Mouse (Mus musculus): ENCODE results near the gene Anln. TPM values are rescaled to one million over a fixed set of nuclear protein-coding genes. Genes with fewer than 3 reads are reported as not detected.
"Not testable (repeated sequence)": the region's sequence is repeated elsewhere in the genome, so short reads cannot be mapped to it uniquely, and the experiment has no call there.

Anln gene
- total and polyA plus RNA-seq, 2 experiments from 2014 or later = 2.4 to 6.6 TPM

DNA sequence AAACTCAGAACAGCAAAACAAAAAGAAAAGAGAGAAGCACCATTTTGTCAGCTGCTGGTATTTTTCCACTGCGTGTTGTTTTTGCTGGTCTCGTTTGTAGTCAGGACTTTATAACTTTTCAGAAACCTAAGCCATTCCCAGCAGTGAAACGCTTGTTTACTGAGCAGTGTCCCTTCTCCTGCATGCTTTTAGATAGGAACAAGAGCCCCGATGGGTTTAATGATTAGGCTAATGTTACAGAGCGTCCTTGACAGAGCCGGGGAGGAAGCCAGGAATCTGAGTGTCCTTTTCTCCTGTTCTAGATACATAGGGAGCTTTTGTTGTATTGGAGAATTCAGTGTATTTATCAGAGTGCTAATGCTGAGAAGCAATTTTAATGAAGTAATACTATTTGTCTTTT lies 28.6 kb upstream of the Anln start:
- WGBS = 39% methylated on average over 6 of the region's 6 CpGs
- DNase-seq = no peak
- no peak for ATAC-seq
- Histone ChIP-seq H3K27me3 (ENCODE audit: insufficient read depth, low read length) (no peaks in the 10 kb centered on the region), H3K36me3 (ENCODE audit: insufficient read depth) (no peaks in the 10 kb centered on the region), H3K27ac (ENCODE audit: low read depth, low read length) (no peak overlapping the region), H3K9ac (no peak overlapping the region), H3K9me3 (ENCODE audit: low read length) (no peaks in the 10 kb centered on the region), H3K4me3 (ENCODE audit: low read depth, low read length) (no peak overlapping the region), H3K4me2 (ENCODE audit: low read depth) (no peak overlapping the region), H3K4me1 (ENCODE audit: insufficient read depth) (no peaks in the 10 kb centered on the region)
- TF ChIP-seq CTCF (IDR thresholded peaks at IDR 0.05; ENCODE audit: low read depth) = no peak

DNA sequence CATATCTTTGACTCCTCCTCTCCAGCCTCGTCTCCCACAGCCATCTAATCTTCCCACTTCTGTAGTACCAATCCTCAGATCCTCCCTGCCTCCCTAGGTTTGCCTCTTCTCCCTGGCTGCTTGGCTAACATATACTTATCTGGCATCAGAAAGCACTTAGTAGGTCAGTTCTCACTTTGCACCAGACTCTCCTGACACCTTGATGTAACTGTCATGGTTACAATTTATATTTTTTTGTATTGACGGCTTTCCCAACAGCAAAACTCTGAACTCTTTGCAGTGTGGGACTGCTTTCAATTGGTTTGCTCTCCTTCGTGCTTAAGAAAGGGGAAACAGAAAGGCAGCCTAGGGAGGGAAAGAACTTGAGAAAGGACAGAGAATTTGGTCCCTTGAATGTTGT lies 27.2 kb upstream of the Anln start:
- no peak overlapping the region for H3K9ac ChIP-seq
- ATAC-seq = no peak
- no peak overlapping the region for H3K27ac ChIP-seq (ENCODE audit: low read depth, low read length)
- no peaks in the 10 kb centered on the region for H3K4me1 ChIP-seq (ENCODE audit: insufficient read depth)
- no peaks in the 10 kb centered on the region for H3K27me3 ChIP-seq (ENCODE audit: insufficient read depth, low read length)
- no peaks in the 10 kb centered on the region for H3K9me3 ChIP-seq (ENCODE audit: low read length)
- H3K4me3 ChIP-seq (ENCODE audit: low read depth, low read length) = no peak overlapping the region
- no peak overlapping the region for H3K4me2 ChIP-seq (ENCODE audit: low read depth)
- no peak for DNase-seq
- no peaks in the 10 kb centered on the region for H3K36me3 ChIP-seq (ENCODE audit: insufficient read depth)
- 81% methylated on average over 3 of the region's 3 CpGs for WGBS
- TF ChIP-seq CTCF (IDR thresholded peaks at IDR 0.05; ENCODE audit: low read depth) = no peak

DNA sequence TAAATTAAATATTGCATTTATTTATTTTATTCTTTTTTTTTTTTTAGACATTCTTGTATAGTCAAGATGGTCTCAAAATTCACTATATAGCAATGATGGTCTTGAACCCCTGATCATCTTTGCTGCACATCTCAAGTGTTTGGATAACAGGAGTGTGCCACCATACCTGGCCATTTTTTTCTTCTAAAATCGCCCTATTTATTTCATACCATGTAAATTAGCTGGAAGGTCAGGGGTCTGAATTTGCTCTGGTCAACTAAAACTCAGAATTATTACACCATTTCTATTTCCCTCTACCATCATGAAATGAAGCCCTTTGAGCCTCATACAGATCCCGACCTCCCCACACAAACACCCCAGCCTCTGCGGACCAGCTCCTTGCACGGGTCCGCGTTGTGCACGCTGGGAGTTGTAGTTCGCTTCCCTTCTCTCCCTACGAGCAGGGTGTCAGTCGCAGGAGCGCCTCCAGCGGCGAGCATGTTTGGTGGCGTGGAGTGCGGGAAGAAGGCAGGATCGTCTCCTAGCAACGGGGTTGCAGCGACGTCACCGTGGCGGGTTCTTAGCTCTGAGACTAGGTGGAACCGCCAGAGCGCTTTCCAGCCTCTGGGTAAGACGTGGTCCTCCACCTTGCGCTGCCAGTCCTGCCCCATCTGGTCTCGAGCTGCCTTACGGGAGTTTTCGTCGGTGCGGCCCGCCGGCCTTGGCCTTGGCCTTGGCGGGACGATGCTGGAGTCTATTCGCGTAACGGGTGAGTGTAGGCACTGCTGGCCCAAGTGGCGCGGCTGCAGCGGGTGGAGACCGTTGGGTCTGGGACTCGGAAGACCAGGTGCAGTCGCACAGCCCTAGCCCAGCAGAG lies 22.2 kb upstream of the Anln start, which contains the start of gene 9530077C05Rik:
9530077C05Rik (plus strand) TSS at position 512 of the 856 bp plus-strand sequence.
- DNase-seq (peak; percentile 98), ATAC-seq (peak; percentile 100)
- Histone ChIP-seq H3K27me3 (ENCODE audit: insufficient read depth, low read length) (no peaks in the 10 kb centered on the region), H3K36me3 (ENCODE audit: insufficient read depth) (no peaks in the 10 kb centered on the region), H3K4me1 (ENCODE audit: insufficient read depth) (no peaks in the 10 kb centered on the region), H3K9ac (peak within 1 kb of the TSS; percentile 80), H3K4me3 (ENCODE audit: low read depth, low read length) (peak within 1 kb of the TSS; percentile 56), H3K4me2 (ENCODE audit: low read depth) (peak within 1 kb of the TSS; percentile 66), H3K27ac (ENCODE audit: low read depth, low read length) (peak within 1 kb of the TSS; percentile 57), H3K9me3 (ENCODE audit: low read length) (no peaks in the 10 kb centered on the region)
- peak; percentile 99 for TF ChIP-seq CTCF (IDR thresholded peaks at IDR 0.05; ENCODE audit: low read depth)
- under 1% methylated on average over 43 of the region's 43 CpGs for WGBS

DNA sequence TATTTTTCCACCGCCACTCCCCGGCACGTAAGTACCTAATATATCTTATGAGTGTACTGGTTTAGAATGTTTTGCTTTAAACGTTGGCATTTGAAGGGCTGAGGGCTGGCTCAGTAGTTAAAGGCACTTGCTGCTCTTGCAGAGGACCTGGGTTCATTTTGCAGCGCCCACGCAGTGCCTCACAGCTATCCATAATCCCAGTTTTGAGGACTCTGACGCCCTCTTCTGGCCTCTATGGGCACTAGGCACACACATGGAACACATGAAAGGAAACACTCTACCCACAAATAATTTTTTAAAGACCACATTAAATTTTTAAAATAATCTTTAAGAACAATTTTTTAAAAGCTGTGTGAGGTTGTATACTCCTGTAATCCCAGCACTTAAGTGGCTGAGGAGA lies 20.5 kb upstream of the Anln start:
- no peak overlapping the region for H3K27ac ChIP-seq (ENCODE audit: low read depth, low read length)
- ATAC-seq (no peak), DNase-seq (no peak)
- no peaks in the 10 kb centered on the region for H3K36me3 ChIP-seq (ENCODE audit: insufficient read depth)
- no peak overlapping the region for H3K4me2 ChIP-seq (ENCODE audit: low read depth)
- H3K4me1 ChIP-seq (ENCODE audit: insufficient read depth) = no peaks in the 10 kb centered on the region
- no peaks in the 10 kb centered on the region for H3K27me3 ChIP-seq (ENCODE audit: insufficient read depth, low read length)
- whole genome bisulfite sequencing = 77% methylated on average over 7 of the region's 7 CpGs
- H3K9me3 ChIP-seq (ENCODE audit: low read length) = no peaks in the 10 kb centered on the region
- H3K9ac ChIP-seq = no peak overlapping the region
- no peak overlapping the region for H3K4me3 ChIP-seq (ENCODE audit: low read depth, low read length)
- no peak for TF ChIP-seq CTCF (IDR thresholded peaks at IDR 0.05; ENCODE audit: low read depth)

DNA sequence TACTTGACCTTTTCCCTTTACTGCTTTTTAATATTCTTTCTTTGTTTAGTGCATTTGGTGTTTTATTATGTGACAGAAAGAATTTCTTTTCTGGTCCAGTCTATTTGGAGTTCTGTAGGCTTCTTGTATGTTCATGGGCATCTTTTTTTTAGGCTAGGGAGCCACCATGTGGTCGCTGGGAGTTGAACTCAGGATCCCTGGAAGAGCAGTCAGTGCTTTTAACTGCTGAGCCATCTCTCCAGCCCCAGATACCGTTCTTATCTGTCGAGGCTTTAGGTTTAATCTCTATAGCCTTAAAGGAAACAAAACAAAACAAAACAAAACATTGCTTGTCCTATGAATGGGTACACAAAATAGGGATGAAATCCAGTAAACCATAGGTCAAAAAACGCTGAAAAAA lies 19.4 kb upstream of the Anln start:
- not testable (repeated sequence) for H3K4me3 ChIP-seq (ENCODE audit: low read depth, low read length); H3K27me3 ChIP-seq (ENCODE audit: insufficient read depth, low read length); H3K36me3 ChIP-seq (ENCODE audit: insufficient read depth); H3K4me1 ChIP-seq (ENCODE audit: insufficient read depth); H3K9me3 ChIP-seq (ENCODE audit: low read length); H3K27ac ChIP-seq (ENCODE audit: low read depth, low read length); DNase-seq; ATAC-seq; H3K9ac ChIP-seq; H3K4me2 ChIP-seq (ENCODE audit: low read depth)
- peak; percentile 45 for TF ChIP-seq CTCF (IDR thresholded peaks at IDR 0.05; ENCODE audit: low read depth)
- WGBS = 32% methylated on average over 4 of the region's 4 CpGs

DNA sequence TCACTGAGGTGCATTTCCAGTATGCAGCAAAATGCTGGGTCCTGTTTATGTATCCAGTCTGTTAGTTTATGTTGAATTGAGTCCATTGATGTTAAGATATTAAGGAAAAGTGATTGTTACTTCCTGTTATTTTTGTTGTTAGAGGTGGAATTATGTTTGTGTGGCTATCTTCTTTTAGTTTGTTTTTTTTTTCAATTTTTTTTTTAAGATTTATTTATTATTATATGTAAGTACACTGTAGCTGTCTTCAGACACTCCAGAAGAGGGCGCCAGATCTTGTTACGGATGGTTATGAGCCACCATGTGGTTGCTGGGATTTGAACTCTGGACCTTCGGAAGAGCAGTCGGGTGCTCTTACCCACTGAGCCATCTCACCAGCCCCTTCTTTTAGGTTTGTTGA lies 18.6 kb upstream of the Anln start:
- 95% methylated on average over 2 of the region's 4 CpGs for WGBS

DNA sequence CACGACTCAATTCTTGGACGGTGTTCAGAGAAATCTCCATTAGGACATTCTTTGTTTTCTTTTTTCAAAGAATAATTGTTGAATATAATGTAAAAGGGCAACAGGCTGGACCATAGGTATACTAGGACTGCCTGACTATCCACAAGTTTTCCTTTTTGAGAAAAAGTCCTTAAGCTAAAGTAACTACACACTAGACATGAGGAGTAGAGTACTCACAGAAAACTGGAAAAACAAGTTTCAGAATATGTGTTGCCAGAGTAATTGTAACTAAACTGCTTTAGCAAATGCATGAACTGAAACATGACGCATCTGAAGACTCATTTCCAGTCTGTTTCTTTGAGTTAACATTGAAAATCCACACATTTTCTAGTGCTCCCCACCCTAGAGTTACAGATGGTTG lies 16.4 kb upstream of the Anln start:
- no peak overlapping the region for H3K27ac ChIP-seq (ENCODE audit: low read depth, low read length)
- no peaks in the 10 kb centered on the region for H3K4me1 ChIP-seq (ENCODE audit: insufficient read depth)
- H3K36me3 ChIP-seq (ENCODE audit: insufficient read depth) = no peaks in the 10 kb centered on the region
- DNase-seq (no peak), ATAC-seq (no peak)
- TF ChIP-seq CTCF (IDR thresholded peaks at IDR 0.05; ENCODE audit: low read depth) = no peak
- no peak overlapping the region for H3K4me3 ChIP-seq (ENCODE audit: low read depth, low read length)
- no peak overlapping the region for H3K4me2 ChIP-seq (ENCODE audit: low read depth)
- H3K9ac ChIP-seq = no peak overlapping the region
- H3K27me3 ChIP-seq (ENCODE audit: insufficient read depth, low read length) = no peaks in the 10 kb centered on the region
- no peaks in the 10 kb centered on the region for H3K9me3 ChIP-seq (ENCODE audit: low read length)
- 61% methylated on average over 3 of the region's 3 CpGs for WGBS

More for the DNA sequence above, 18.6 kb upstream of the Anln start:
- not testable (repeated sequence) for H3K9ac ChIP-seq; ATAC-seq; H3K4me2 ChIP-seq (ENCODE audit: low read depth); H3K4me3 ChIP-seq (ENCODE audit: low read depth, low read length); H3K27ac ChIP-seq (ENCODE audit: low read depth, low read length); H3K27me3 ChIP-seq (ENCODE audit: insufficient read depth, low read length); H3K36me3 ChIP-seq (ENCODE audit: insufficient read depth); DNase-seq; H3K4me1 ChIP-seq (ENCODE audit: insufficient read depth); H3K9me3 ChIP-seq (ENCODE audit: low read length)

DNA sequence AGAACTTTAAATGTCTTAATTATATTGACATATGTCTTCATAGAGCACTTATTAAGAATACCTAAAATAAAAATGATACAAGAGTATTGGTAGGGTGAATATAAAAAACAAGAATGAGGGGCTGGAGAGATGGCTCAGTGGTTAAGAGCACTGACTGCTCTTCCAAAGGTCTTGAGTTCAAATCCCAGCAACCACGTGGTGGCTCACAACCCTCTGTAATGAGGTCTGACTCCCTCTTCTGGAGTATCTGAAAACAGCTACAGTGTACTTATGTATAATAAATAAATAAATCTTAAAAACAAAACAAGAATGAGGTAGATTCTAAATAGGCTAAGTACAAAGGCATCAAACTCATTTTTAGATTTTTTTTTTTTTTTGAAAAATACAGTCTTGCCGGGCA lies 14.5 kb upstream of the Anln start:
- ATAC-seq, H3K9ac ChIP-seq: not testable (repeated sequence)

More for the DNA sequence above, 14.5 kb upstream of the Anln start:
- not testable (repeated sequence) for DNase-seq; H3K36me3 ChIP-seq (ENCODE audit: insufficient read depth); H3K27ac ChIP-seq (ENCODE audit: low read depth, low read length); H3K9me3 ChIP-seq (ENCODE audit: low read length); H3K4me2 ChIP-seq (ENCODE audit: low read depth); H3K27me3 ChIP-seq (ENCODE audit: insufficient read depth, low read length); H3K4me1 ChIP-seq (ENCODE audit: insufficient read depth); H3K4me3 ChIP-seq (ENCODE audit: low read depth, low read length)
- WGBS = 68% methylated on average over 2 of the region's 2 CpGs

Data from forebrain, postnatal 0 days (tissue).